Mouse (Mus musculus) right cerebral cortex, adult 18-20 months (tissue): ENCODE results near the gene Lefty2.

Source experiments
- DNase-seq: peaks from one replicate; pipeline ENCODE4 v3.0.0; 2022; ENCODE audit warnings: mixed read lengths

The Lefty2 gene

GRCm38 (mm10) chr1:180901107-180901506 lies 8.2 kb downstream of the Lefty2 start:
- DNase-seq: peak; percentile 24

GRCm38 (mm10) chr1:180902915-180903314 lies 10.0 kb downstream of the Lefty2 start:
- no peak for DNase-seq

GRCm38 (mm10) chr1:180903666-180904038 lies 10.7 kb downstream of the Lefty2 start:
- no peak for DNase-seq

- DNase-seq: peak; percentile 94
Measured at GRCm38 (mm10) chr1:180904039-180904814, 11.3 kb downstream of the Lefty2 start, which contains the start of gene Pycr2. Gene Pycr2 (plus strand): TSS chr1:180904293.

GRCm38 (mm10) chr1:180904815-180905080 lies 11.8 kb downstream of the Lefty2 start:
- DNase-seq: no peak

GRCm38 (mm10) chr1:180905307-180905706 lies 12.4 kb downstream of the Lefty2 start:
- DNase-seq: no peak

GRCm38 (mm10) chr1:180905876-180906275 lies 13.0 kb downstream of the Lefty2 start:
- DNase-seq: no peak

- DNase-seq: no peak
Measured at GRCm38 (mm10) chr1:180906461-180907147, 13.7 kb downstream of the Lefty2 start.

GRCm38 (mm10) chr1:180911138-180911537 lies 18.2 kb downstream of the Lefty2 start:
- DNase-seq: no peak

GRCm38 (mm10) chr1:180911653-180912287 lies 18.9 kb downstream of the Lefty2 start:
- DNase-seq: no peak

- DNase-seq: no peak
Measured at GRCm38 (mm10) chr1:180912792-180913191, 19.9 kb downstream of the Lefty2 start.

GRCm38 (mm10) chr1:180913797-180914196 lies 20.9 kb downstream of the Lefty2 start:
- no peak for DNase-seq

- no peak for DNase-seq
Measured at GRCm38 (mm10) chr1:180916425-180916824, 23.5 kb downstream of the Lefty2 start.

- no peak for DNase-seq
Measured at GRCm38 (mm10) chr1:180917053-180917452, 24.1 kb downstream of the Lefty2 start.

- no peak for DNase-seq
Measured at GRCm38 (mm10) chr1:180919686-180920085, 26.8 kb downstream of the Lefty2 start.

GRCm38 (mm10) chr1:180922273-180923048 lies 29.6 kb downstream of the Lefty2 start:
- DNase-seq: no peak

GRCm38 (mm10) chr1:180924737-180925136 lies 31.8 kb downstream of the Lefty2 start:
- DNase-seq: no peak

GRCm38 (mm10) chr1:180926286-180926685 lies 33.4 kb downstream of the Lefty2 start:
- DNase-seq: no peak

- DNase-seq: no peak
Measured at GRCm38 (mm10) chr1:180929599-180929998, 36.7 kb downstream of the Lefty2 start.

GRCm38 (mm10) chr1:180931106-180931505 lies 38.2 kb downstream of the Lefty2 start:
- no peak for DNase-seq

- DNase-seq: no peak
Measured at GRCm38 (mm10) chr1:180933659-180934058, 40.8 kb downstream of the Lefty2 start.

- DNase-seq: no peak
Measured at GRCm38 (mm10) chr1:180934467-180935419, 41.8 kb downstream of the Lefty2 start, which contains the start of gene Lefty1. Gene Lefty1 (plus strand): TSS chr1:180935022.
